In the genomic region with DNA sequence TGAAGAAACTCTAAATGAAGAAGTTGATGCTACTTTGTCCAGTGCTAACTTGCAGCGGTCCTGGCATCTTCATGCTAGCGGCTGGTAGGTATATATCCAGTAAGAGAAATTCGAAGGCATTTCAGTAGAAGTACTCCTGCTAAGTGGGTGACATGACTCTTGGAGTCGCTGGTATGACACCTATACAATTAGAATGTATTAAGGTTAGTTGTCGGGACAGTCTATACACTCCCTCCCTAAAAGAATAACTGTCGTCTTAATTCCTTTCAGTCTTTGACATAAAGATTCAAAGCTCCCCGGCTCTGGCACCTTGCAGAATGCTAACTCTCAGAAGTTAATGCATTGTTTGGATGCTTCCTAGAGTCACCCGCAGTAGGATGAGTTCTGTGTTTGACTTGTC, we compare ENCODE assay signal across 8 mouse cellular contexts.
DNase-seq lines count a peak whose midpoint lies in the region; ATAC-seq and TF ChIP-seq lines count a peak whose summit lies in the region.

No protein-coding gene starts in this region.

- H3K4me2 ChIP-seq in kidney, embryonic 16.5 days (replicated peaks; ENCODE audit: low read depth, low read length), result peak overlapping the region; percentile 82
- H3K4me2 ChIP-seq in embryonic facial prominence, embryonic 15.5 days (replicated peaks), result peak overlapping the region; percentile 67
- H3K4me2 ChIP-seq in hindbrain, embryonic 15.5 days, result peak overlapping the region; percentile 56
- H3K4me2 ChIP-seq in myocyte (ENCODE audit: low read depth), result peak overlapping the region; percentile 83

- peak overlapping the region; percentile 31; the same call in 1 of the 2 replicates for H3K9ac ChIP-seq in kidney, embryonic 16.5 days (replicated peaks; ENCODE audit: low read length)
- H3K9ac ChIP-seq in embryonic facial prominence, embryonic 15.5 days, result no peak overlapping the region
- H3K9ac ChIP-seq in hindbrain, embryonic 15.5 days, result peak overlapping the region; percentile 53; the same call in 1 of the 2 replicates

- peak overlapping the region; percentile 66 for H3K4me3 ChIP-seq in kidney, embryonic 16.5 days (ENCODE audit: low read length)
- H3K4me3 ChIP-seq in embryonic facial prominence, embryonic 15.5 days (replicated peaks), result peak overlapping the region; percentile 52
- peak overlapping the region; percentile 53 for H3K4me3 ChIP-seq in hindbrain, embryonic 15.5 days
- peak overlapping the region; percentile 89 for H3K4me3 ChIP-seq in myocyte

- H3K4me1 ChIP-seq in kidney, embryonic 16.5 days (ENCODE audit: insufficient read depth, low read length), result peaks cover 19% of the 10 kb centered on the region; the same call in 1 of the 2 replicates
- H3K4me1 ChIP-seq in embryonic facial prominence, embryonic 15.5 days, result peaks cover 41% of the 10 kb centered on the region
- peaks cover 48% of the 10 kb centered on the region for H3K4me1 ChIP-seq in hindbrain, embryonic 15.5 days (replicated peaks)

- H3K36me3 ChIP-seq in kidney, embryonic 16.5 days (ENCODE audit: insufficient read depth, low read length), result no peaks in the 10 kb centered on the region
- H3K36me3 ChIP-seq in embryonic facial prominence, embryonic 15.5 days, result no peaks in the 10 kb centered on the region
- H3K36me3 ChIP-seq in hindbrain, embryonic 15.5 days, result no peaks in the 10 kb centered on the region
- H3K36me3 ChIP-seq in myocyte (ENCODE audit: control insufficient read depth, insufficient read depth), result no peaks in the 10 kb centered on the region

- WGBS in kidney, embryonic 16.5 days, result 36% methylated on average over 8 of the region's 8 CpGs
- 29% methylated on average over 8 of the region's 8 CpGs for WGBS in embryonic facial prominence, embryonic 15.5 days
- 29% methylated on average over 8 of the region's 8 CpGs for WGBS in hindbrain, embryonic 15.5 days

- ATAC-seq in kidney, embryonic 16.5 days (ENCODE audit: low FRiP score, low TSS enrichment), result no peak
- no peak for ATAC-seq in embryonic facial prominence, embryonic 15.5 days (ENCODE audit: insufficient number of reproducible peaks, low FRiP score, low TSS enrichment, low read depth)
- ATAC-seq in hindbrain, embryonic 15.5 days (ENCODE audit: low FRiP score, low read depth), result no peak

- no peak for TF ChIP-seq POLR2A in myocyte (IDR thresholded peaks at IDR 0.05; ENCODE audit: insufficient read length, low read depth)

- no peaks in the 10 kb centered on the region for H3K9me3 ChIP-seq in kidney, embryonic 16.5 days (ENCODE audit: low read length)
- H3K9me3 ChIP-seq in embryonic facial prominence, embryonic 15.5 days (replicated peaks), result no peaks in the 10 kb centered on the region
- no peaks in the 10 kb centered on the region for H3K9me3 ChIP-seq in hindbrain, embryonic 15.5 days

- H3K79me2 ChIP-seq in myocyte (ENCODE audit: control insufficient read depth, insufficient read depth), result peaks cover 59% of the 10 kb centered on the region

- no peak for DNase-seq in kidney, adult 9 months
- DNase-seq in right cerebral cortex, postnatal 10 days (ENCODE audit: low spot score in 2 of 2), result no peak
- DNase-seq in layer of hippocampus, postnatal 36 days, result no peak
- no peak for DNase-seq in urinary bladder, postnatal 10 days (ENCODE audit: low spot score)

- H3K27me3 ChIP-seq in kidney, embryonic 16.5 days (ENCODE audit: insufficient read depth, low read length), result peaks cover 7% of the 10 kb centered on the region
- H3K27me3 ChIP-seq in embryonic facial prominence, embryonic 15.5 days, result peaks cover 4% of the 10 kb centered on the region; the same call in 1 of the 2 replicates
- H3K27me3 ChIP-seq in hindbrain, embryonic 15.5 days, result 0 out of 2 replicates have a peak, but pooled peaks cover 11% of the 10 kb centered on the region
- H3K27me3 ChIP-seq in myocyte (ENCODE audit: control insufficient read depth, insufficient read depth, insufficient read length), result no peaks in the 10 kb centered on the region

- no peak overlapping the region for H3ac ChIP-seq in myocyte (ENCODE audit: control insufficient read depth, insufficient read length)

- H3K27ac ChIP-seq in kidney, embryonic 16.5 days (ENCODE audit: low read length), result no peak overlapping the region
- no peak overlapping the region for H3K27ac ChIP-seq in embryonic facial prominence, embryonic 15.5 days (replicated peaks)
- H3K27ac ChIP-seq in hindbrain, embryonic 15.5 days (replicated peaks), result no peak overlapping the region

TF ChIP-seq in myocyte, 11 proteins besides CTCF, POLR2A, EP300 and RAD21:
- TF ChIP-seq E2F4 (IDR thresholded peaks at IDR 0.05; ENCODE audit: insufficient read depth) (no peak), CEBPB (IDR thresholded peaks at IDR 0.05; ENCODE audit: insufficient read depth, poor library complexity, severe bottlenecking) (no peak), TCF3 (IDR thresholded peaks at IDR 0.05; ENCODE audit: insufficient read length, low read depth) (no peak), MYOD1 (IDR thresholded peaks at IDR 0.05; ENCODE audit: control insufficient read depth in 1 of 3, insufficient read length in 2 of 3, low read depth in 2 of 3) (no peak), POLR2AphosphoS2 (IDR thresholded peaks at IDR 0.05; ENCODE audit: insufficient read length, low read depth) (no peak), REST (IDR thresholded peaks at IDR 0.05; ENCODE audit: insufficient read depth, insufficient read length) (no peak)
TF ChIP-seq in myocyte: peak in this region for 0.
